In the genomic region with DNA sequence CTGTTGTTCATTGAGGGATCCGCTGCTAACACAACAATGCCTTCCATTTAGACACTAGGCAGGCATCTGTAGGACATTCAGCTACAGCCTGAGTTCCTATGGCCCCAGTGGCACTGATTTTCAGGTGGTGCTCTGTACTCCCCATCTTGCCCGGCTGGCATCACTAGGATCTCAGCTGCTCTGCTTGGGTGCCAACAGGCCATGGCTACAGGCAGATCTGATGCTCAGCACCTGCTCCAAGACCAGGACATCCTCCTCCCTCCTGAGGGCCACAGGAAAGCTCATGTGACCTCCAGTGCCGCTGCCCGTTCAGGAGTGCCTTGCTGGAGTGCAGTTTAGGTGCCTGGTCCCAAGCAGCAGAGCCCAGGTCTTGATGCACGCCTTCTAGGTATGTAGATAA, we compare ENCODE assay signal across 9 mouse cellular contexts. TPM values are rescaled to one million over a fixed set of nuclear protein-coding genes. Genes with fewer than 3 reads are reported as not detected.
DNase-seq lines count a peak whose midpoint lies in the region; ATAC-seq and TF ChIP-seq lines count a peak whose summit lies in the region.
"Had no signal": no experiment of that assay in that cellular context is flagged by ENCODE, and none has a peak within 500 bp of the region (broad histone marks: within the 10 kb centered on the region; RNA-seq: fewer than 3 reads in every experiment).

No protein-coding gene starts in this region.

- ATAC-seq in midbrain, embryonic 14.5 days (ENCODE audit: low FRiP score, low TSS enrichment) = no peak
- ATAC-seq in megakaryocyte-erythroid progenitor cell, adult 5-6 weeks (replicated peaks; ENCODE audit: low FRiP score, low TSS enrichment, poor library complexity, severe bottlenecking) = no peak

- no peak overlapping the region for H3ac ChIP-seq in myocyte (ENCODE audit: control insufficient read depth, insufficient read length)

- no peaks in the 10 kb centered on the region for H3K9me3 ChIP-seq in midbrain, embryonic 10.5 days (replicated peaks)
- H3K9me3 ChIP-seq in midbrain, embryonic 14.5 days (ENCODE audit: control insufficient read depth, low read length) = no peaks in the 10 kb centered on the region
- H3K9me3 ChIP-seq: limb, embryonic 13.5 days had no signal

- no peak for TF ChIP-seq CTCF in kidney, adult 2 months (conservative IDR thresholded peaks at IDR 0.05; ENCODE audit: insufficient read depth, insufficient read length, low read depth, low read length)

- no peaks in the 10 kb centered on the region for H3K27me3 ChIP-seq in kidney, adult 2 months (replicated peaks; ENCODE audit: control insufficient read depth, insufficient read depth, low read length)
- H3K27me3 ChIP-seq in midbrain, embryonic 10.5 days (ENCODE audit: low read depth, poor library complexity, severe bottlenecking) = no peaks in the 10 kb centered on the region
- no peaks in the 10 kb centered on the region for H3K27me3 ChIP-seq in midbrain, embryonic 14.5 days (ENCODE audit: control insufficient read depth, insufficient read depth, low read length)
- no peaks in the 10 kb centered on the region for H3K27me3 ChIP-seq in myocyte (ENCODE audit: control insufficient read depth, insufficient read depth, insufficient read length)
- H3K27me3 ChIP-seq: limb, embryonic 13.5 days had no signal

- H3K4me2 ChIP-seq in midbrain, embryonic 14.5 days (ENCODE audit: low read length) = no peak overlapping the region
- H3K4me2 ChIP-seq in myocyte (ENCODE audit: low read depth) = peak overlapping the region; percentile 66
- H3K4me2 ChIP-seq: limb, embryonic 13.5 days had no signal

- 54% methylated on average over 5 of the region's 5 CpGs for WGBS in kidney, adult 2 months
- 87% methylated on average over 5 of the region's 5 CpGs for WGBS in midbrain, embryonic 10.5 days
- 84% methylated on average over 5 of the region's 5 CpGs for WGBS in midbrain, embryonic 14.5 days

- no peak overlapping the region for H3K4me3 ChIP-seq in kidney, adult 2 months (ENCODE audit: insufficient read depth, low read depth, low read length)
- H3K4me3 ChIP-seq in midbrain, embryonic 10.5 days = no peak overlapping the region
- no peak overlapping the region for H3K4me3 ChIP-seq in midbrain, embryonic 14.5 days (replicated peaks; ENCODE audit: low read depth, low read length)
- H3K4me3 ChIP-seq in myocyte = no peak overlapping the region
- H3K4me3 ChIP-seq: limb, embryonic 13.5 days had no signal

- DNase-seq in cerebellum, adult 9-11 months = peak; percentile 61
- DNase-seq in cerebellum, postnatal 4 days (ENCODE audit: low spot score in 2 of 2) = no peak
- no peak for DNase-seq in kidney, adult 2 months
- DNase-seq in kidney, postnatal 36 days = no peak
- DNase-seq in midbrain, embryonic 10.5 days (ENCODE audit: low spot score) = no peak
- DNase-seq in midbrain, embryonic 14.5 days = no peak

- H3K27ac ChIP-seq in kidney, adult 2 months (ENCODE audit: insufficient read depth, low read depth, low read length) = peak overlapping the region; percentile 74
- 0 out of 2 replicates have a peak overlapping the region, but pooled peaks have one; percentile 23 for H3K27ac ChIP-seq in midbrain, embryonic 10.5 days (replicated peaks)
- no peak overlapping the region for H3K27ac ChIP-seq in midbrain, embryonic 14.5 days (replicated peaks; ENCODE audit: low read depth, low read length)
- H3K27ac ChIP-seq: limb, embryonic 13.5 days had no signal

- H3K79me2 ChIP-seq in myocyte (ENCODE audit: control insufficient read depth, insufficient read depth) = peaks cover 87% of the 10 kb centered on the region

- TF ChIP-seq POLR2A in kidney, adult 2 months (IDR thresholded peaks at IDR 0.05; ENCODE audit: low read depth, low read length) = no peak
- TF ChIP-seq POLR2A in myocyte (IDR thresholded peaks at IDR 0.05; ENCODE audit: insufficient read length, low read depth) = no peak

- no peak overlapping the region for H3K9ac ChIP-seq in midbrain, embryonic 14.5 days (replicated peaks; ENCODE audit: low read length)
- H3K9ac ChIP-seq: limb, embryonic 13.5 days had no signal

- no peaks in the 10 kb centered on the region for H3K36me3 ChIP-seq in kidney, adult 2 months (ENCODE audit: control insufficient read depth, insufficient read depth, low read length)
- peaks cover 59% of the 10 kb centered on the region for H3K36me3 ChIP-seq in midbrain, embryonic 10.5 days
- H3K36me3 ChIP-seq in midbrain, embryonic 14.5 days (ENCODE audit: control insufficient read depth, insufficient read depth, low read length) = peaks cover 12% of the 10 kb centered on the region
- H3K36me3 ChIP-seq in myocyte (ENCODE audit: control insufficient read depth, insufficient read depth) = peaks cover 3% of the 10 kb centered on the region

- peaks cover 42% of the 10 kb centered on the region for H3K4me1 ChIP-seq in kidney, adult 2 months (ENCODE audit: control insufficient read depth, insufficient read depth, low read length)
- peaks cover 16% of the 10 kb centered on the region for H3K4me1 ChIP-seq in midbrain, embryonic 10.5 days
- no peaks in the 10 kb centered on the region; the same call in 1 of the 2 replicates for H3K4me1 ChIP-seq in midbrain, embryonic 14.5 days (ENCODE audit: control insufficient read depth, insufficient read depth, low read length)

TF ChIP-seq in myocyte, 11 proteins besides CTCF, POLR2A, EP300 and RAD21:
- TF ChIP-seq POLR2AphosphoS2 (IDR thresholded peaks at IDR 0.05; ENCODE audit: insufficient read length, low read depth) (no peak), TCF12 (IDR thresholded peaks at IDR 0.05; ENCODE audit: insufficient read depth, poor library complexity, severe bottlenecking) (no peak), USF1 (IDR thresholded peaks at IDR 0.05; ENCODE audit: low read depth) (no peak), MYOD1 (IDR thresholded peaks at IDR 0.05; ENCODE audit: control insufficient read depth in 1 of 3, insufficient read length in 2 of 3, low read depth in 2 of 3) (peak in 1 of 3 experiments; percentile 21), TCF3 (IDR thresholded peaks at IDR 0.05; ENCODE audit: insufficient read length, low read depth) (no peak), E2F4 (IDR thresholded peaks at IDR 0.05; ENCODE audit: insufficient read depth) (no peak)

RNA-seq across cellular contexts. Expression of a gene that starts 20.3 kb away (rescaled TPM):
- polyA plus RNA-seq in kidney, adult 2 months (2012; rRNA removed) = 31.4 and 37.0 TPM in 2 replicates
- 14.9 and 18.6 TPM in 2 replicates for polyA plus RNA-seq in midbrain, embryonic 10.5 days (2016; fragmentation: Nextera tagmentation; extraction: Ambion mirVana)
- polyA plus RNA-seq in midbrain, embryonic 14.5 days (2014; fragmentation: Nextera tagmentation; extraction: Ambion mirVana) = 39.0 and 43.4 TPM in 2 replicates
- polyA plus RNA-seq in myocyte (2012; fragmentation: generic; extraction: Trizol) = 11.9 TPM
- total RNA-seq in megakaryocyte-erythroid progenitor cell, adult 5-6 weeks (2014; fragmentation: Nextera tagmentation) = not detected in 2 replicates
- total RNA-seq in megakaryocyte-erythroid progenitor cell, adult 5-6 weeks (2017) = 0.08 TPM in 1 of 2 replicates, not detected in the other

RNA-seq across cellular contexts. Expression of a gene that starts 42.2 kb away (rescaled TPM):
- polyA plus RNA-seq in kidney, adult 2 months (2012; rRNA removed) = 130 and 155 TPM in 2 replicates
- polyA plus RNA-seq in midbrain, embryonic 10.5 days (2016; fragmentation: Nextera tagmentation; extraction: Ambion mirVana) = 208 and 250 TPM in 2 replicates
- 440 and 461 TPM in 2 replicates for polyA plus RNA-seq in midbrain, embryonic 14.5 days (2014; fragmentation: Nextera tagmentation; extraction: Ambion mirVana)
- polyA plus RNA-seq in myocyte (2012; fragmentation: generic; extraction: Trizol) = 186 TPM
- 59.8 and 72.6 TPM in 2 replicates for total RNA-seq in megakaryocyte-erythroid progenitor cell, adult 5-6 weeks (2014; fragmentation: Nextera tagmentation)
- 49.2 and 80.3 TPM in 2 replicates for total RNA-seq in megakaryocyte-erythroid progenitor cell, adult 5-6 weeks (2017)

RNA-seq across cellular contexts. Expression of a gene that starts 53.8 kb away (rescaled TPM):
- polyA plus RNA-seq in kidney, adult 2 months (2012; rRNA removed) = 16.2 and 16.4 TPM in 2 replicates
- 14.8 TPM in 2 replicates for polyA plus RNA-seq in midbrain, embryonic 10.5 days (2016; fragmentation: Nextera tagmentation; extraction: Ambion mirVana)
- 26.7 and 33.5 TPM in 2 replicates for polyA plus RNA-seq in midbrain, embryonic 14.5 days (2014; fragmentation: Nextera tagmentation; extraction: Ambion mirVana)
- 23.3 TPM for polyA plus RNA-seq in myocyte (2012; fragmentation: generic; extraction: Trizol)
- total RNA-seq in megakaryocyte-erythroid progenitor cell, adult 5-6 weeks (2014; fragmentation: Nextera tagmentation) = 16.1 and 28.2 TPM in 2 replicates
- total RNA-seq in megakaryocyte-erythroid progenitor cell, adult 5-6 weeks (2017) = 7.8 and 9.5 TPM in 2 replicates
